Mouse (Mus musculus) heart, postnatal 10 days (tissue): Measurements from ENCODE around the gene Gm20835. TPM values are rescaled to one million over a fixed set of nuclear protein-coding genes. Genes with fewer than 3 reads are reported as not detected.
"Not testable (repeated sequence)": the region's sequence is repeated elsewhere in the genome, so short reads cannot be mapped to it uniquely, and the experiment has no call there.

Experiments used
- DNase-seq, 2 experiments: peaks; one replicate each; pipeline ENCODE4 v3.0.0; 2021
- intact Hi-C: fragments of 180-260 bp; cut with DNase I; formaldehyde crosslinking; loops from one replicate; pipeline ENCODE4 v1.15.1; 2025
- total RNA-seq, 2 experiments: library from RNA; stranded (reverse); gene quantifications; 2 replicates each; pipeline ENCODE4 v1.2.3; 2021

The Gm20835 gene
- total RNA-seq, result not detected

DNA sequence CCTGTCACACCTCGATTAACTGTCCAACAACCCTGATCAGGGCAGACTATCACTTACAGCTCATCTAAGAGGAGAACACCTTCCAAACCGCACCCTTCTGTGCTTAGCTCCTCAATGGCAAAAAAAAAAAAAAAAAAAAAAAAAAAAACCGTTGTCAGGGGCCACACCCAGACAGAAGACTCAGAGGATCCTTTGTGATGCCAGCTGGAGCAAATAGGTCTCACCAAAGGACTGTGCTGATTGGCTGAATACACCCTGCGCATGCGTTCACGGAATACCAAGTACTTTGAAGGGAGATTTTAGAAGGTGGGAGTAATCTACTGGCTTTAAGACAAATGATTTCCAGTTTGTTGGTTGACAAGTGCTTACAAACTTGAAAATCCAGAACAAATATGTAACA lies at the start of gene Gm20835:
Gene Gm20835, minus strand, starts transcription at position 101 of the 400 bp plus-strand sequence.
- intact Hi-C loops, DNase-seq: not testable (repeated sequence)
